Mouse (Mus musculus) layer of hippocampus, adult 2 months (tissue): ENCODE results near the gene Gm10447. TPM values are rescaled to one million over a fixed set of nuclear protein-coding genes. Genes with fewer than 3 reads are reported as not detected.

Source experiments
- DNase-seq, 2 experiments: peaks; one replicate each; pipeline ENCODE4 v3.0.0; 2022; ENCODE audit warnings: low spot score in 2 of 2
- H3K27ac ChIP-seq: fragments of 200-600 bp; 2 replicates; pipeline ENCODE4 v1.8.1; 2022
- H3K4me3 ChIP-seq: fragments of 200-600 bp; 2 replicates; pipeline ENCODE4 v1.8.1; 2022; ENCODE audit warnings: mild to moderate bottlenecking
- CTCF ChIP-seq: fragments of 200-600 bp; conservative IDR thresholded peaks from 2 replicates; pipeline ENCODE4 v1.8.1; 2022; ENCODE audit warnings: antibody characterized with exemption, mild to moderate bottlenecking, moderate library complexity
- total RNA-seq, 2 experiments: library from RNA; stranded (reverse); gene quantifications; 2 replicates each; pipeline ENCODE4 v1.2.3; 2021

Gm10447 gene
- total RNA-seq, 2 experiments from 2014 or later: 0.20 to 0.26 TPM

- peak; percentile 94 for TF ChIP-seq CTCF
- peak within 1 kb of the TSS; percentile 97 for H3K27ac ChIP-seq
- H3K4me3 ChIP-seq: peak within 1 kb of the TSS; percentile 44
- DNase-seq: peak; percentile 93 to 94
These were observed 13.2 kb upstream of the Gm10447 start, which contains the start of gene Gm9837 for GRCm38 (mm10) chr11:53469968-53470695. TSS of gene Gm9837 (minus strand) at chr11:53470479.

- no peak for TF ChIP-seq CTCF
- no peak for DNase-seq
- Histone ChIP-seq H3K4me3 (peak overlapping the region; percentile 44), H3K27ac (peak overlapping the region; percentile 97)
These were observed 12.5 kb upstream of the Gm10447 start for GRCm38 (mm10) chr11:53469294-53469967.

GRCm38 (mm10) chr11:53466231-53466971 lies 9.5 kb upstream of the Gm10447 start:
- DNase-seq: peak; percentile 83 to 89
- Histone ChIP-seq H3K27ac (peak overlapping the region; percentile 90), H3K4me3 (peak overlapping the region; percentile 48)
- peak; percentile 95 for TF ChIP-seq CTCF

GRCm38 (mm10) chr11:53463551-53464424 lies 6.9 kb upstream of the Gm10447 start:
- peak overlapping the region; percentile 76 for H3K27ac ChIP-seq
- no peak for TF ChIP-seq CTCF
- peak overlapping the region; percentile 56 for H3K4me3 ChIP-seq
- DNase-seq: no peak

GRCm38 (mm10) chr11:53461727-53462126 lies 4.8 kb upstream of the Gm10447 start:
- no peak for TF ChIP-seq CTCF
- Histone ChIP-seq H3K4me3 (no peak overlapping the region), H3K27ac (no peak overlapping the region; the same call in 1 of the 2 replicates)
- no peak for DNase-seq

GRCm38 (mm10) chr11:53460192-53460591 lies 3.3 kb upstream of the Gm10447 start:
- H3K27ac ChIP-seq: no peak overlapping the region
- H3K4me3 ChIP-seq: no peak overlapping the region
- no peak for DNase-seq
- TF ChIP-seq CTCF: no peak

- no peak overlapping the region for H3K4me3 ChIP-seq
- H3K27ac ChIP-seq: no peak overlapping the region
- no peak for TF ChIP-seq CTCF
- no peak for DNase-seq
These were observed 2.1 kb upstream of the Gm10447 start for GRCm38 (mm10) chr11:53458996-53459395.

- peak overlapping the region; percentile 63 for H3K4me3 ChIP-seq
- peak; percentile 51 for TF ChIP-seq CTCF
- DNase-seq: no peak
- peak overlapping the region; percentile 77; the same call in 1 of the 2 replicates for H3K27ac ChIP-seq
These were observed 553 bp upstream of the Gm10447 start for GRCm38 (mm10) chr11:53457372-53457954.

- no peak overlapping the region for H3K4me3 ChIP-seq
- DNase-seq: no peak
- no peak overlapping the region for H3K27ac ChIP-seq
- TF ChIP-seq CTCF: no peak
These were observed 3.9 kb downstream of the Gm10447 start for GRCm38 (mm10) chr11:53453031-53453430.

- no peak for TF ChIP-seq CTCF
- H3K4me3 ChIP-seq: no peak overlapping the region
- H3K27ac ChIP-seq: no peak overlapping the region
- DNase-seq: no peak
These were observed 4.5 kb downstream of the Gm10447 start for GRCm38 (mm10) chr11:53452396-53452795.

GRCm38 (mm10) chr11:53451361-53451760 lies 5.5 kb downstream of the Gm10447 start:
- Histone ChIP-seq H3K27ac (no peak overlapping the region), H3K4me3 (no peak overlapping the region)
- no peak for DNase-seq
- TF ChIP-seq CTCF: no peak
